Mouse (Mus musculus) adrenal gland (tissue): ENCODE data around the gene Mbip.

Experiments
- intact Hi-C: fragments of 180-260 bp; cut with DNase I; formaldehyde crosslinking; loops from one replicate; pipeline ENCODE4 v1.15.1; 2025
- long read RNA-seq, 2 experiments: library from polyadenylated mRNA; unstranded; transcript quantifications; one replicate each; pipeline ENCODE4 v2.0.0; 2020; ENCODE audit warnings: borderline replicate concordance in 1 of 2; ENCODE audit not compliant: insufficient replicate concordance in 1 of 2

The Mbip gene
- long read RNA-seq, experiment 1, transcript Mbip-201 (9 exons, 1,512 nt) = major isoform, 9 of 14 reads
- long read RNA-seq, experiment 1, partial matches to known transcripts = 0 of 14 reads
- long read RNA-seq, experiment 1, other reads (novel, unspliced or antisense) = 4 of 14 reads
- long read RNA-seq, experiment 2, partial matches to known transcripts = 4 of 11 reads
- long read RNA-seq, experiment 2, other reads (novel, unspliced or antisense) = 3 of 11 reads

DNA sequence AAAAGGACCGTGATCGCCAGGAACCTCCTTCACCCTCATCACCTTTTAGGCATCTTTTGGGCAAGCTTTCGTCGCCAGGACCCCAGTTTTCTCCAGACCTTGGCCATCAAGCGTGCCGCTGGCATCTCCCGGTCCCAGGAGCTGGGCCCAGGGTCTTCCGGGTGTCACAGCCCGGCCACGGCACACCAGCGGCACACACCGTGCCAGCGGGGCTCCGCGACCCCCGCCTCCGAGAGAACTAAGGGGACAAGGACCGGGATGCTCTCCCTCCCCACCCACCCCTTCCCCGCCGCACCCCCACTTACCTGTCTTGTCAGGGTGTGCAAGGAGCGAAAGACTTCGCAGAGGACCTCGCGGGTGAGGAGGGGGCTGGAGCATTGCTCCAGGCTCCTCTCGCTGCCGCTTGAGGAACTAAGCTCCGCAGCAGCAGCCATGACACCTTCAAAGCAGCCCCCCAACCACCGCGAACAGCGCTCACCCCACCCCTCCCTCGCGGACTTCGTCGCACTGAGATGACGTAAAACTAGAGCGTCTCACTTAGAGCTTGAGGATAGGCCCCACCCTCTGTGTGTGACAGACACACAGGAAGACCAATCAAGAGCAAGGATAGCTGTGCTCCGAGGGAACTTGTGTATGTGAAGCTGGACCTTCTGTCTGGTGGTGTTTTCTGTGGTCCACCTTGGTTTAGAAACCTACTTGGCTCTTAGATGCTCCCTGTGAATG lies at the start of gene Mbip:
TSS of gene Mbip (minus strand) at position 528 of the 723 bp plus-strand sequence.
- intact Hi-C loops = no loop called here

DNA sequence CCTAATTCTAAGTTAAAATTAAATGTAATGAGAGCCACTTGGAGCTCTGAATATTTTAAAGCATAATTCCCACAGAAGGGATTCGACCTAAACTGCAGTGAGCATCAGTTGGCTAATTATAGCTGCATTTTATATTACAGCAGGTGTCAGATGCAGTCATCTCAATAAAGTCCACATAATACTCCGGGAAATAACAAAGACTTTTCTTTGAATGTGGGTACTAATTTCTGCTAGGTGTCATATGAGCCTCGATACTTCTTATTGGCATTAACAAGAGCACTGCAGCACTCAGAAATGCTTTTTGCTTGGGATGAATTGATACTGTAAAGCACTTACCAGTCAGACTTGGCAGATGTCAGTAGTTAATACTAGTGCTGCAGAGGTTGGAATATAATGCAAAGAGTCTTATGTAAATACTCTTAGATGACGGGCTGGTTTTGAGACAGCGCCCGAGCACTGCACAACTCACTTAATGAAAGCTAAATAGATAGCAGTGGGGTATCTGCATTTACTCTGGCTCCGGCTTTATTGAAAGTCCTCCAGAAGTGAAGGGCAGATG lies 42.0 kb upstream of the Mbip start:
- intact Hi-C loops = no loop called here

DNA sequence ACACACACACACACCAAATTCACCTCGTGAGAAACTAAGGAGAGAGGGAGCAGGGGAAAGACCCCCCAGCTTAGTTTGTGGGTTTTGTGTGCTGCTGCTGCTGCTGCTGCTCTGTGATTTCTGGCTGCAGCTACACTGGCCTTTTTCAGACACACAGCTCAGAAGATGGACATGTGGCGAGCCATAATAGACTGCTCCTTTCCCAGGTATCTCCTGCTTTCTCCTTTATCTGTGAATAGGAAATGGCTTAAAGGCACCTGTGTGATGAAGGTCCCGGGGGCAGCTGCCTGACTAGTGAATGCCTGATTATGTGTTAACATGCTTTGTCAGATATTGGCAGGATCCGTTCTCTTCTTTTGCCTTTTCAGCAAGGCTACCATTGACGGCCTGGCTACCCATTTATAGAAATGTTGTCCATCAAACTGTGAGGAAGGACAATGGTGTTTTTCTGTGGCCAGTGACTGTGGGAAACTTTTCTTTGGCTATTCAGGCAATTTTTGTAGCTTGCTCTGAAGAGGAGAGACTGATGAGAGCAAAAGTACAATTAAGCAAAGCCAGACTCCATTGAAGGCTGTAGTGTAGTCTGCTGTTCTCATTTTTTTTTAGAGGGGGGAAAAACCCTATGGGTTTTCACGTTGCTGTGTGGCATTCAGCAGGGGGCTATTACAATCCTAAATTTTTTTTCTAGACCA lies 41.4 kb upstream of the Mbip start:
- intact Hi-C loops = no loop called here

DNA sequence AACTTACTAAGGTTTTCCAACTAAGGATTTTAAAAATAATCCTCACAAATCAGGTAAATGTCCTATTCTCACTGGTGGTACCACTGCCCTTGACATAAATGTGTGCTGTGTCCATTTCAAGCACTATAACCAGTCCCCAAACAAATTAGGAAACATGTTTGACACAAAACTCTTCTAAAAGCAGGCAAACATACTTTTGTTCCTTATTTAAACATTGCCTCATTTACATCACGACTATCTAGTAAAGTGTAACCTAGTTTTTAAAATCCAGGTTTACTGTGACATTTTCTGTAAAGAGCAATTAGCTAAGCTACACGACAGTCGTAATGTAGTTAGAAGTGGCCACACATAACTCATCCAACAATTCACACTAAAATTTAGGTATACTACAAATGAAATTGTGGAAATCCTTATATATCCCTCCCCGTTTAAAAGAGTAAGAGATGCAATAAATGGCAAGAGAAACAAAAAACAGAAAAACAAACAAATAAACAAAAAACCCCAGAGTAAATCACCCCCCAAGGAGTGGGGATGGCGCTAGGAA lies 851 bp downstream of the Mbip start:
- intact Hi-C loops = no loop called here

DNA sequence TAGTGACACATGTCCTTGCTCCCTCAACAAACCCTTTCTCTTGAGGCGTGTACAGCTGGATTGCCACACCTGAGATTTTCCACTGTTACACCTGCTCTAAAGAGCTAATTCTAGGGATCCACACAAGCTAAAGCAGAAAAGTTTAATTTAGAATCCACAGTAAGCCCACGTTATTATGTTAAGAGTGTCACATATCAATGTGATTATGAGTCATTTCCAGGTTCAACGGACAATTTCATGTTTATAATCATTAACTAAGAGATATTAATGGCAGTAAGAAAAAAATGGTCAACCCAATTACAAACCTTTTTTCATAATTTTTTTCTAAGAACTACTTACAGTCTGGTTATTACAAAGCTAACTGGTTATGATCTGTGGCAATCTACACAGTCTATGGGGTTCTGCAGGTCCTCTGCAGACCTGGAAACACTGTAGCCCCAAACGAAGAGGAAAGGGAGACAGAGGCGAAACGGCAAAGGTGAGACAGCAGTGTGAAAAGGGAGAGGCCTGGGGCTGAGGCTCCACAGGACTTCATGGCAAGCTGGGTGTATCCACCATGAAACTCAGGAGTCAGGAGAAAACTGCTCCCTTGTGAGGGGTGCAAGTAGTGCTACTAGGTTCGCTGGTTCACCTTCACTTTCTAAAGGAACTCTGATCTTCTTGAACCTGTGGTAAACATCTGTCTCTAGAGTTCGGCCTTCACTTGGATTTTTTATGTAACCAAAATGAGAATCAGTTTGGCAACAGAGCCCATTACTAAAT lies 6.2 kb downstream of the Mbip start:
- intact Hi-C loops = no loop called here

DNA sequence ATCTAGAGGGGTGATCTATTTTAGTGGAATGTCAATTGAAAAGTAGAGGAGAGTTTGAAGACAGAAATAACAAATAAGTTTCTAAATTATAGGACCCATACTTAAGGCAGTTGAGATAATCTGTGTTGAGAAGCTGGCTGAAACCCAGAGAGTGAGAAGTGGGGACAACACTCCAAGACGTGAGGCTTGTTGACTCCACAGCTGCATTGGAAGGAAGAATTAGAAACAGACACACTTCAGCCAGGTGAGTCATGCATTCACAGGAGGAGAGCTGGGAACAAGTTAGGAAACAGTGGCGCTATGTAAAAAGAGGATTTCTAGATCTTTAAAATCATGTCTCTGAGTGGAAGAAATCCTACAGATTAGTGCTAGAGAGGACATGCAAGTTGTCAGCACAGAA lies 12.2 kb downstream of the Mbip start:
- intact Hi-C loops = no loop called here

DNA sequence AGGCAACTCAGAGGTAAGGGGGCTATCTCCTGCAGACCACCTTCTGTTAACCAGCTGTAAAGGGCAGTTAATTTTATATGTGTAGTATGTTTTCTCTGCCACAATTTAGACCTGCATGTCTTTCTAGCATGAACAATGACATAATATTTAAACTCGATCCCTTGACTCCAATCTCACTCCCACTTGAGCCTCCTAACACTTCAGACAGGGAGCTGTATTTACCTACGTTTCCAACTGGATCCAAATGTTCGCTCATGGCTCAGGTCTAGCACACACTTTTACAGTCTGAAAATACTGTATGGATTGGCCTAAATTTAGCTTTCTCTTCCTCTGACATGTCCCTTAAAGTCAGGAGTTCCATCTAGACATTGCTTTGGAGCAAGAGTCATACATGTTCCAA lies 13.2 kb downstream of the Mbip start:
- intact Hi-C loops = no loop called here

DNA sequence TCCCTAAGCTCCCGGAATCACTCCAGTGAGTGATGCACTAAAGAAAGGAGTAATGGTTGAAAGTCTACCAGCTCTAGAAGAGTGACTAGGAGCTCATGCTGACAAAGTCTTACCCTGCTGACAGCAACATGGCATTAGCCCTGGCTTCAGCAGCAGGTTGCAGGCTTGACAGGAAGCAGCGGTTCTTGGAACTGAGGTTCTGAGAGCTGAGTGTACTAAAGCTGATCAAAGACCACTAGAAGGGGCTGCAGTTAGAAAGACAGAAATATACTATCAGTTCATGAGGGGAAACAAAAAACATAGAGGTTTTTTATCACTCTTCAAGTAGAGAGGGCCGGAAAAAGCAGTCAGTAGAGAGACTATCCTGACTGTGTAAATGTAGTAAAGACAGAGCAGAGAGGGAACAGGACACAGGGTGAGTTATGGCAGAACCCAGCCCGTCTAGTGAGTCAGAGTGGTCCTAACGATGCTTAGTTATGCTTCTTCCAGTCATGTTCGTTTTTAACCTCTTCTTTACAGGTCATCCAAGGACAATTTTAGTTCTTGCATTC lies 18.2 kb downstream of the Mbip start:
- intact Hi-C loops = no loop called here

DNA sequence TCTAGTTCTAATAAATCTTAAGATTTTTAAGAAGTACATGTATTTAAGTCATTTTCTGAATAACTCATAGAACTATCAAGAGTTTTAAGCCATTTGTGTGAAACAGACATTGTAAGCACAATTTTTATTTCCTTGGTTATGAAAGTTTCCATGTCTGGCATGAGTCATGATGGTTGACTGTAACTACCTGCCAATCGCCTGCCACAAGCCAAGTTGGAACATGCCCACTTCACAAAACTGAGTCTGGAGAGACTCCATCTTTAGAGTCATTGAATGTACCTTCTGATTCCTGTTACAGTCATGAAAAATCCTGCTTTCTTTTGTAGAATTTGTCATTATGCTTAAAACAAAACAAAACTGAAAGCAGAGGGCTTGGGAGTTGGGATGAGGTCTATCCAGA lies 19.8 kb downstream of the Mbip start:
- intact Hi-C loops = no loop called here

DNA sequence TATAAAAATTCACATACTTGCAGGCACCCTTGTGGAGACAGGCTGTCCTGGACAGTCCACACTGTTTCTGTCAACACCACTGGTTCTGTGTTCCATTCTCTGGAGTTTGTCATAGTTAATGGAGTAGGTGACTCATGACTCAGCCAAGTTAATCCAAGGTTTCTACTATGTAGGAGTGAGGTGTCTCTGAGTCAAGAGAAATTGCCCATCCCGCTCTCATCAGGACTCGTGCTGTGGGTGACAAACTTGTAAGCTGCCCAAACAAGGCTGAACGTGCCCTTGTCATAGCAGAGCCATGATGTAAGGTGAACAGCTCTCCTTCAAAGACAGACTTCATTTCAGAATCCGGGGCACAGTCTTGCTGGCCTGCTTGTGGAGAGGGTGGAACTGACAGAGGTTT lies 26.8 kb downstream of the Mbip start:
- intact Hi-C loops = no loop called here

DNA sequence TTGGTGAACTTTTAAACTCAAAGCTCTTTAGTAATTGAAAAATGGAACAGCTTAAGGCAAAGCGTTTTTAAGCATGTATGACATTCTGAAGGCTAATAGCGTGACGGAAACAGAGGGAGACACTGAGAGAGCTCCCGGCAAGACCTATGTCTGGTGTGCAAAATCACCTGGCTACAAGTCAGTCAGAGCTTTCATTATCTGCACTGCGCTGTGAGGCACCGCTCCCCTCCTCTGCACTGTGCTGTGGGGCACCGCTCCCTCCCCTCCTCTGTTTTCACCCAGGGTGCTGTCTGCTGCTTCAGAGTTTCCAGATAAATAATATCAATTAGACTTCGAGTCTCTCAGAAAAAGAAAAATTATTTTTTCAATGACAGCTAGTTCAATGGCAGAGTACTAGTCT lies 27.6 kb downstream of the Mbip start:
- intact Hi-C loops = no loop called here

DNA sequence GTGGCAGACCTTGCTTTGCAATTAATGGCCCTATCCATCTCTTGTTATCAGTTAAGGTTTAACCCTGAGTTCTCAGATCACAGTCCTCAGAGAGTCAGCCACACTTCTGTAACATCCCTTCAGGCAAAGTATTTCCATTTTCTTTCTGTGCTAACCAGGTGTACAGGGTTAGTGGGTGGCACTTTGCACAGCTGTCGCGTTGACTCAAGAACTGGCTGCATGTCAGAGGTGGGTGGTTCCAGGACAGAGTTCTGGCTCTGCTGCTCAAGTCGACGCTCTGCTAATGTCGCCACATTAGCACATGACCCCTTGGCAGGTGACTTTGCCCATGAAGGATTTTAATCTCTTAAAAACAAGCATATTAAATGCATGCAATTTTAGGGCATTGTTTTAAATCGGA lies 39.9 kb downstream of the Mbip start:
- intact Hi-C loops = no loop called here

DNA sequence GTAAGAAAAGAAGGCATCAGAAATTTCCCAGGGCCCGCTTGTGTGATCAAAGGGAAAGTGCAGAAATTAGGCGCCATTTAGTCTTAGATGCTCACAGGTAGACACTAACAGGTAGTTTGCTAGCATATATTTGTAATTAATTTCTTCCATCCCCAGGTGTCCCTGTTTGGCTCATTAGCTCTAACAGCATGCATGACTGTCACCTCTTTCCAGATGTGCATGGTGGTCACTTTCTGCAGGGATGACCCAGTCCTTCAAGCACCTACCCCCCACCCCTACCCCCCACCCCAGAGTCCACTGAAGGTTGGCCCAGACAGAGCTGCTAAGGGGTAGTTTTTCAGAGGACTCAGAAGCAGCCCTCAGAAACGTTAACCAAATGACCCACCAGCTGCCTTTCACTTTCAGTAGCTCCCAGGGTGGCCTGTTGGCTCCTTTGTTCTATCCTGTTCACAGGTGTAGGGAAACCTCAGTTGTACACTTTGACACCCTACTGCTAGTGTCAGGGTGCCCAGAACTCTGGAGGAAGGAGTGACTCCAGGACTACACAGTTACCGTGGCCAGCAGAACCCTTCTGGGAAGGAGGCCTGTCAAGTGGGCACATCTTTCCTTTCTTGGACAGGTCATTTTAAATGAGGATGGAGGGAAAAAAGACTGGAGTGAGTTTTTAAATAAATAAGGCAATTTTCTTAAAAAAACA lies 43.2 kb downstream of the Mbip start:
- intact Hi-C loops = no loop called here

DNA sequence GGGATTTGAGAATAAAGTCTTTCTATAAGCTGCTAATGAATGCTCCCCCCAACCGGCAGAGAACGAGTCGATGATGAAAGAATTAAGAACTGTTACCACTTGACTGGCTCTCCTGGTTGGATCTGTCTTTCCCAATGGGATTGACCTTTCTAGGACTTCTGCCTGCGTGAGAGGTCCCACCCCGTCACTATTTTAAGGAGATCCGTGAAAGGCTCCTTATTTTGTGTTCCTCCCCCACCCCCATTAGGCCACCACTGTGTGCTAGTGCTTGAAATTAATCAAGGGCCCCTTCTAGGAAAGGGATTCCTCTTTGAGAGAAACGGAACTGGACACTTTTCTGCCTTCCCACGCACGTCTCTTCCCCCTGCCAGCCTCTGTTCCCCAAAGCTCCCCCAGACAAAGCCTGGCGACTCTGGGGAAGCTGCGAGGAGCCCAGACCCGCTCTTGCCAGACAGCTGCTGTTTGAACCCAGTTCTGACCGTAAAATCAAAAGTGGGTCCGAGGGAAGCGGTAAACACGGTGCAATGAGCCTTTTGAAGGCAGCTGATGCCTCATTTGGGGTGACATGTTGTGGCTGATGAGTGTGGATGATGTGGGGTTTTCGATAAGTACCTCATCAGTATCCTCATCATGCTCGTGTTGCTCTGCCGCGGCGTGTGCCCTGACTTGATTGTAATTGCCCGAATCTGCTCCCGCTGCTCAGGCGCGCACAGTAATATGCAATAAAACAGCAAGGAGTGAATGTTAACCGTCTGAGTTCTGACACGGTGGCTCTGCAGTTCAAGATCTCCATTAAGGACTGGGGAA lies 44.0 kb downstream of the Mbip start:
- intact Hi-C loops = no loop called here

DNA sequence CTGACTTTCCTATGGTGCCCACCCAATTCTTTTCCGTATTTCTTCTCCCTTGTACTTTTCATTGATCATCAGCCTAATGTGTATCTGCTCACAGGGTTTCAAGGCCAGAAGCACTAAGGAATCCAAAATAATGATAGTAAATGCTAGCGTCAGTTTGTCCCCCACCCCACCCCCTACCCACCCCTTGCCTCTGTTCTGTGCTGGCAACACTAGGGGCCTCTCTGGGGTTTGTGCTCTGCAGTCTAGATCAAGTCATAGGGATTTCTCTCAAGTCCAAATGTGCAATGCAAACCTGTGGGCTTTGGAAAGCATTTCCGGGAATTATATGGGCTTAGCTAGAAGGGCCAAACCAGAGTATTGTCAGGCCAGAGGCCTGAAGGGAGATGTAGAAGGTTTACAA lies 46.1 kb downstream of the Mbip start:
- intact Hi-C loops = no loop called here

DNA sequence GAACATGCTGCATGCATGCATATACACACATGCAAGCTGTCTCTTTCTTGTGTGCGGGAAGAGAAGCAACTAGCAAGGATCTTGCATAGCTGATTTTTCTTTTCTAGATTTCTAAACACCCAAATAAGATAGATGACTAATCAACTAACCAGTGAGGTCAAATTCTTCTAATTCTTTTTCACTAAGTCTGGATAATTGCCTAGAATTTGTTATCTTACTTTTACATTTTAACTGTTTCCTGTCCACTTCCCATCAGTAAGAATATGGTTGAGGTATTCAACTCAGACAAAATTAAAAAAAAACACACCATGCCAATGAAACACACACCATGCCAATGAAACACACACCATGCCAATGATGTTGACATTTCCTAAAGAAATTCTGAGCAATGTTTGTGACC lies 46.8 kb downstream of the Mbip start:
- intact Hi-C loops = no loop called here

DNA sequence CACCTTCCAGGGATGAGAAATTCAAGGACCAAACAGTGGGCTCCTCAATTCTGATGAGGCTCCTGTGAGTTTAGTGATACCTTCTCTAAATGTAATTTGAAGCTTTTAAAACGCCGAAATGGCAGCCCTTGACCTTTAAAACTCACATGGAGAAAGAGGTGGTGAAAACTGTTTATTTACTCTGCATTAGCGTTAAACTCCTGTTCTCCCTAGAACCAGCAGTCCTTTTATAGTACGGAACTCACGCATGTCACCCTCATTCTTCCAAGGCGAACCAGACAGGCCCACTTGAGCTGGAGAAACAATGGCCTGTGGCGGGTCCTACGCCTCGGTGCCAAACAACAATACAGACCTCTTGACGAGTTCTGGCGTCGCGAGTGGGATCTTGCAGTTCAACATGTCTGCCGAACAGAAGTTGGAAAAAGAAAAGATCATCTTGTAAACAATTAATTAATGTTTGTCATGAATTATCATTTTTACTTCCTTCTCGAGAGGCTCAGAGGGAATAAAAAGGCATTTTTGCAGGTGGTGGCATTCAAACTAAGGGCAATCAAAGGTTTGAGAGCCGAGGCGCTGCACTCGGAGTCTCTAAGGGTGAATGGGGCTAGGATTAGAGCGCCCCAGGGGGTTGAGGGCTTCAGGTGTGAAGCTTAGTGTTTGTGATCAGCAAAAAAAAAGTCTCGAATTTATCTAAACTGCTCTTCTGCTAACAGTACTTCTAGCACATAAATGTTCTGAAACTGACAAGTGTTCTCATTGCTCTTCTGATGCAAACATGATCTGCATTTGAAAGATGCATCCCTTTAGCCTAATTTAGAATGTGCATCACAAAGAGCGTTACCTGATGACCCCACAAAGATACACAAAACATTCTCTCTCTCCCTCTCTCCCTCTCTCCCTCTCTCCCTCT lies 47.5 kb downstream of the Mbip start:
- intact Hi-C loops = no loop called here

DNA sequence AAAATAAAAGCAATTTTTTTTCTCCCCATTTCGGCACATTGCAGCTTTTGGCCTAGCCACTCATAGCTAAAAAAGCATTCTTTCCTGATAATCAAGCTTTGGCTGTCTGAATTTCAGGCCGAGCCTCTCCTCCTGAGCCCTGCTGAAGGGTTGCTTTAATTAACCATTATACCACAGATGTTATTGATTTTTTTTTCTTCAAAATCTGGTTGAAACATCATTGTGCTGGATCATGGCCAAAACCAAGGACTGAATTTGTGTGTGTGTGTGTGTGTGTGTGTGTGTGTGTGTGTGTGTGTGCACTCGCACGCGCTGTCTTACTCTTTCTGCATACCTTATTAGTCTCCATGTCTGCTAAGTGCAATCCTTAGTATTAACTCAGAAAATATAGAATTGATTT lies 48.6 kb downstream of the Mbip start:
- intact Hi-C loops = no loop called here

DNA sequence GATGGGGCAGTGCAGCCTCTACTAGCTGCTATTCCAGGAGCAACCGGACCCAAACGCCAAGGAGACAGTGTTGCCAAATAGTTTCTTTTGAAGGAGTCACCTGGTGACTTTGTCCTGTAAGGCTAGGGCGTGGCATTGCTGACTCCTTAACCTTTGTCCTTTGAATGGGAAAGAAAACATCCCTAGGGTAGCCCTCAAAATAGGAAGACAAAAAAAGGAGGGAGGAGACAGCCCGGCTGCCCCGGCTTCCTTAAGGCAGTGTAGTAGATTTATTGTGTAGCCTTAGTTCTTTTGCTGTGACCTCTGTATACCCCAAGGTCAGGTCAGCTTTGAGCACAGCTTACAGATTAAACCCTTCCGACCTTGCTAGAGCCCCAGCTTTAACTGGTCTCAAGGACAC lies 49.2 kb downstream of the Mbip start:
- intact Hi-C loops = no loop called here
